Mouse (Mus musculus) layer of hippocampus, adult 8-10 months (tissue): ENCODE measurements around the gene Barx2. TPM values are rescaled to one million over a fixed set of nuclear protein-coding genes. Genes with fewer than 3 reads are reported as not detected.

Experiments used
- DNase-seq, 2 experiments: peaks; one replicate each; pipeline ENCODE4 v3.0.0; 2022; ENCODE audit warnings: low spot score in 2 of 2
- total RNA-seq, 4 experiments: library from RNA; stranded (reverse); gene quantifications; 2 replicates each; pipeline ENCODE4 v1.2.4; 2022

The Barx2 gene
- total RNA-seq, 4 experiments from 2014 or later, result 0.47 to 1.8 (median 1.1) TPM

DNA sequence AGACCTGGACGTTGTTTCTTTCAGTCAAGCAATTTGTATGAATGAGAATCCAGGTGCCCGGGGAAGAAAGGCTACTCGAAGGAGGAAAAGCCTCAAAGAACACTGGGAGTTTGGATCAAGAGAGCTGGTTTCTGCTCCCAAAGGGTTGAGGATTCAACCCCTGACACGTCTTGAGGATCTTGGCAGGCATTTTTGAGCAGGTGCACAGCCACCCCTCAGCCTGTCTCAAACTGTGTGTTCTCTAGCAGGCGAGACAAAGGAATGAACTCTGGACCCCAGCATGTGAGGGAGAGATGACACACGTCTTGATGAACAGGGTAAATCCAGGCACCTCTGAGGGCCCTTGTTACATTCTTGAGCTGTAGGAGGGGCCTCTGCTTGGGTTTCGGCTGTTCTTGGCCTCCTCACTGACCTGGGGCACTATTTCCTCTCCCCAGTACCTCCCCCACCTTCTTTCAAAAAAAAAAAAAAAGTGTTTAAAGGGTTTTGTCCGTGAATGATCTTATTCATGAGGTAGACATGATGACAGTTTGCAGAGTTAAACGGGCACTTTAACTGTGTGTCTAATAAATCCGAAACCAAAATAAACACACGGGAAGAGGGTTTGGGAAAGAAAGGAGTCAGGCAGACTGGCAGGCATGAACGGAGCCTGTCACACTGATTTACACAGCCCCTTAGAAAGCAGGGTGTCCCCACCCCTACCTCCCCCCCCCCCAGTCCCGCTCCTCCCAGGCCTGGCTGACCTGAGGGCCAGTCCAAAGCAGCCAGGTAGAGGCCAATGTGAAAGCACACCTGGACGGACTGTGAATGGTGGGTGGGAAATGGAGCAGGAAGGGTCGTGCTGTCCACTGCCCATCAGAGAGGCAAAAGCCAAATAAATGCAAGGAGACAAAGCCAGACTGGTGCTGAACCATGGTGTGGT is 73.9 kb downstream of the Barx2 start:
- no peak for DNase-seq

DNA sequence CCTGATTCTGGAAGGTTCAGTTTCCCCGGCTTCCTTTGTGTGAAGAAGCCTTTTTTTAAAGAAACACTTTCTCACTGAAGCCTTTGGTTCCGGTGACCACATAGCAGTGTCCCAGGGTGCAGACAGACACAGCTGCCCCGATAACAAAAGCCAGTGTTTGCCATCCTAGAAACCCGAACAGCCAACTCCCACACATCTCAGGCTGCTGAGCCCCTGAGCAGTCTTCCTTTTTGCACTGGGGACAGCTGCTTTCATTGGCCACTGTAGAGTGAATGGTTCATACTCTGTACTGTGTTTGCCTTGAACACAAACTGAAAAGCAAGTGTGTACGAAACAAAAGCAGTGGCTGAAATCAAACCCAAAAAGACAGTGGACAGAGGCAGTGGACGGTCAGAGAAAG is 75.2 kb downstream of the Barx2 start:
- no peak for DNase-seq

- DNase-seq, result no peak
Observed at GRCm38 (mm10) chr9:31808753-31809152, 104.5 kb downstream of the Barx2 start.

- DNase-seq, result no peak
Observed at GRCm38 (mm10) chr9:31802641-31803040, 110.6 kb downstream of the Barx2 start.

Other genes with a start within 250 kb of the Barx2 start
- gene Arhgap32, start 202.7 kb upstream of the Barx2 start, total RNA-seq, result 100 to 1,000 TPM; 213 to 272 (median 226) TPM